Mouse (Mus musculus) E14TG2a.4 (cell line): Measurements from ENCODE around the gene Ern1.

Experiments
- CTCF ChIP-seq: conservative IDR thresholded peaks from 2 replicates; pipeline ENCODE4 v1.5.1; 2014; ENCODE audit warnings: low read length
- NANOG ChIP-seq: IDR thresholded peaks from 2 replicates; pipeline ENCODE4 v1.6.1; 2014; ENCODE audit warnings: borderline replicate concordance, low read length, mixed read lengths

- TF ChIP-seq CTCF (no peak), NANOG (no peak)
Observed at GRCm38 (mm10) chr11:106443646-106444045, 44.0 kb downstream of the Ern1 start.
